Mouse (Mus musculus): ENCODE data around the gene Ell.

DNA sequence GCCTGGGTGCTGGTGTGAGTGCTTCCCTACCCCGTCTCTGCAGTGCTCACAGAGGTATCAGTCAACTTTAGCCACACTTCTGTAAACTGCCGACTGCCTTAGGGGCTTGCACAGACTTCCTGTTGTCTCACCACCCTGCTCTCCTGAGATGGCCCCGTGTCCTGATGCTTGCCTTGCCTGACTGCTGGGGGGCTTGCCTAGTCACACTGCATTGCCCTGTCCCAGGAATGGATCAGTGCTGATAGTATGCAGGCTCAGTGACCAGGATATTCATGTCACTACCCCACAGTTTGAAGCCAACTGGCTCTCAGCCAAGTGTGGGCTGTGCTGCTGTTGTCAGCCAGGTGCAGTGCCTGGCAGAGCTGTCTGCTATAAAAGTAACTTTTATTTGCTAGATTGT, 26.3 kb downstream of the Ell start:
- TF ChIP-seq CTCF (IDR thresholded peaks at IDR 0.05; ENCODE audit: control insufficient read depth, insufficient read depth, low read length) (no peak), POLR2A (IDR thresholded peaks at IDR 0.05; ENCODE audit: borderline replicate concordance, control insufficient read depth, low read depth, low read length) (no peak)

Data from bone marrow, adult 2 months (tissue).